Mouse (Mus musculus): ENCODE data around the gene Hyou1. TPM values are rescaled to one million over a fixed set of nuclear protein-coding genes. Genes with fewer than 3 reads are reported as not detected.
A peak's percentile ranks its signal among the peaks of the same experiment; 100 is the strongest.
"Not testable (repeated sequence)": the region's sequence is repeated elsewhere in the genome, so short reads cannot be mapped to it uniquely, and the experiment has no call there.

Gene Hyou1
- polyA plus RNA-seq, 1 experiment from 2014 or later = 35.8 TPM

DNA sequence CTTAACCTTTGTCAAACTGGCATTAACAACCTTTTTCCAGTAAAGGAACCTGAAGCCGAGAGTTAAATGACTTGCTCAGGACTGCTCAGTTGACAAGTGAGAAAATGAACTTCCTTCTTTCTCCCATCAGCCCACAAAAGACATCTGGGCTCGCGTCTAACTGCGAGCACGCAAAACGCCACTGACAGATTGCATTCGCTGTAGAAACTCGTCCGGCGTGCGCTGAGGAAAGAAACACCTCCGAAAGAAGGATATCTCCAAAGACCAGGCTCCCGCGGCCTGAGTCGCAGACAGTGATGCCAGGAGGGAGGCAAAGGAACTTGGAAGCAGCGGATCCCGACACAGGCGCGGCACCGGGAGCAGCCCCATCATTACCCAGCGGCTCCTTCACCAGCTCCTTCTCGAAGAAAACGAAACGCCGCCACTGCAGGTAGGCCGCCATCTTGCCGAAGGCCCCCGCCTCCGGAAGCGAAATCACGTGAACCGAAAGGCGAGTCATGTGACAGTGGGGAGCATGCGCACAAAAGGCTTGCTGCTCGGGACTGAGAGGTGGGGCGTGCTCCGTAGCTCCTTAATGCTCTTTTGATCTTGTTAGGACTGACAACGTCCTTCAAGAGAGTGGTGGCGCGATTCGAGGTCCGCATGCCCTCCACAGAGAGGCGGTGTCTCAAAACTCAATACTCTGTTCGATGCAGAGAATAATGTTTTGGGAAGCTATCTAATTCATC is 17.9 kb upstream of the Hyou1 start, which contains the start of gene Vps11:
Gene Vps11 (minus strand): TSS at position 481 of the 728 bp plus-strand sequence.
- WGBS = 1% methylated on average over 44 of the region's 44 CpGs
- peak within 1 kb of the TSS; percentile 89 for H3K4me2 ChIP-seq (replicated peaks)
- H3K27me3 ChIP-seq = peaks cover 2% of the 10 kb centered on the region; the same call in 1 of the 2 replicates
- H3K36me3 ChIP-seq = peaks cover 28% of the 10 kb centered on the region
- H3K4me1 ChIP-seq = peaks cover 10% of the 10 kb centered on the region
- H3K9me3 ChIP-seq (replicated peaks) = no peaks in the 10 kb centered on the region
- H3K4me3 ChIP-seq = peak within 1 kb of the TSS; percentile 90
- peak; percentile 85 for ATAC-seq (ENCODE audit: low FRiP score)
- H3K9ac ChIP-seq = peak within 1 kb of the TSS; percentile 89
- peak within 1 kb of the TSS; percentile 66 for H3K27ac ChIP-seq

DNA sequence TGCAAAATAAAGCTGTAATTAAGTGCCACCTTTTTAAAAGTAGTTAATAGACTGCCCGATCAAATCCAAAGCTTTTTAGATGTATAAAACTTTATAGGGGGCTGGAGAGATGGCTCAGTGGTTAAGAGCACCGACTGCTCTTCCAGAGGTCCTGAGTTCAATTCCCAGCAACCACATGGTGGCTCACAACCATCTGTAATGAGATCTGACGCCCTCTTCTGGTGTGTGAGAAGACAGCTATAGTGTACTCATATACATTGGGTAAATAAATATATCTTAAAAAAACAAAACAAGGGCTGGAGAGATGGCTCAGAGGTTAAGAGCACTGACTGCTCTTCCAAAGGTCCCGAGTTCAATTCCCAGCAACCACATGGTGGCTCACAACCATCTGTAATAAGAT is 17.4 kb upstream of the Hyou1 start:
- H3K36me3 ChIP-seq = peaks cover 22% of the 10 kb centered on the region
- H3K9ac ChIP-seq; H3K27me3 ChIP-seq; H3K9me3 ChIP-seq (replicated peaks): not testable (repeated sequence)
- peak overlapping the region; percentile 89 for H3K4me2 ChIP-seq (replicated peaks)
- peaks cover 10% of the 10 kb centered on the region for H3K4me1 ChIP-seq
- 44% methylated on average over 4 of the region's 4 CpGs for WGBS
- peak; percentile 63; the same call in 1 of the 2 replicates for ATAC-seq (ENCODE audit: low FRiP score)
- peak overlapping the region; percentile 90 for H3K4me3 ChIP-seq
- H3K27ac ChIP-seq = peak overlapping the region; percentile 66

DNA sequence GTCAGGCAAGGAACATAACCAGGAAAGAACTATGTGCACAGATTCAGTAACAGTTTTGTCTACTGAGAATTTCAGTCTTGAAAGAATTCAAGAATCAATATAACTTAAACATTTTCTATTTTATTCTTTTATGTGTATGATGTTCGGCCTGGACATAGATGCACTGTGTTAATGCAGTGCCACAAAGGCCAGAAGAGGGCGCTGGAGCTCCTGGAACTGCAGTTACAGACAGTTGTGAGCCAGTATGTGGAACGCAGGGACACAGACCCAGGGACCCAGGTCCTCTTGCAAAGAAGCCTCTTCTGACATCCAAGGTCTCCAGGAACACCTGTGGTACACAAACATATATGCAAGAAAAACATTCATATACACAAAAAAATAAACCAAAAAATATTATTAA is 14.8 kb upstream of the Hyou1 start:
- Histone ChIP-seq H3K27me3 (peaks cover 2% of the 10 kb centered on the region; the same call in 1 of the 2 replicates), H3K36me3 (peaks cover 1% of the 10 kb centered on the region; the same call in 1 of the 2 replicates), H3K27ac (no peak overlapping the region), H3K4me2 (replicated peaks) (no peak overlapping the region), H3K4me3 (no peak overlapping the region), H3K9ac (no peak overlapping the region), H3K9me3 (replicated peaks) (no peaks in the 10 kb centered on the region), H3K4me1 (peaks cover 8% of the 10 kb centered on the region)
- no peak for ATAC-seq (ENCODE audit: low FRiP score)
- WGBS = 53% methylated on average over 3 of the region's 3 CpGs

GRCm38 (mm10) chr9:44373386-44373785 is 5.9 kb upstream of the Hyou1 start:
- no peak for ATAC-seq (ENCODE audit: low FRiP score)
- Histone ChIP-seq H3K9ac (no peak overlapping the region), H3K4me2 (replicated peaks) (no peak overlapping the region), H3K27ac (no peak overlapping the region), H3K36me3 (no peaks in the 10 kb centered on the region), H3K4me1 (peaks cover 2% of the 10 kb centered on the region), H3K4me3 (no peak overlapping the region), H3K27me3 (no peaks in the 10 kb centered on the region), H3K9me3 (replicated peaks) (no peaks in the 10 kb centered on the region)

GRCm38 (mm10) chr9:44376141-44376540 is 3.1 kb upstream of the Hyou1 start:
- peaks cover 3% of the 10 kb centered on the region for H3K36me3 ChIP-seq
- H3K27me3 ChIP-seq = no peaks in the 10 kb centered on the region
- 87% methylated on average over 6 of the region's 6 CpGs for WGBS
- H3K9ac ChIP-seq = no peak overlapping the region
- no peak overlapping the region for H3K4me2 ChIP-seq (replicated peaks)
- no peak for ATAC-seq (ENCODE audit: low FRiP score)
- no peak overlapping the region for H3K27ac ChIP-seq
- H3K9me3 ChIP-seq (replicated peaks) = no peaks in the 10 kb centered on the region
- no peak overlapping the region for H3K4me3 ChIP-seq
- peaks cover 18% of the 10 kb centered on the region for H3K4me1 ChIP-seq

- H3K27me3 ChIP-seq; H3K4me3 ChIP-seq; H3K9ac ChIP-seq; ATAC-seq (ENCODE audit: low FRiP score); H3K9me3 ChIP-seq (replicated peaks); H3K4me2 ChIP-seq (replicated peaks); H3K27ac ChIP-seq: not testable (repeated sequence)
- WGBS = 94% methylated on average over 2 of the region's 2 CpGs
- peaks cover 15% of the 10 kb centered on the region for H3K36me3 ChIP-seq
- H3K4me1 ChIP-seq = peaks cover 19% of the 10 kb centered on the region
These were observed 2.0 kb upstream of the Hyou1 start for GRCm38 (mm10) chr9:44377335-44377734.

DNA sequence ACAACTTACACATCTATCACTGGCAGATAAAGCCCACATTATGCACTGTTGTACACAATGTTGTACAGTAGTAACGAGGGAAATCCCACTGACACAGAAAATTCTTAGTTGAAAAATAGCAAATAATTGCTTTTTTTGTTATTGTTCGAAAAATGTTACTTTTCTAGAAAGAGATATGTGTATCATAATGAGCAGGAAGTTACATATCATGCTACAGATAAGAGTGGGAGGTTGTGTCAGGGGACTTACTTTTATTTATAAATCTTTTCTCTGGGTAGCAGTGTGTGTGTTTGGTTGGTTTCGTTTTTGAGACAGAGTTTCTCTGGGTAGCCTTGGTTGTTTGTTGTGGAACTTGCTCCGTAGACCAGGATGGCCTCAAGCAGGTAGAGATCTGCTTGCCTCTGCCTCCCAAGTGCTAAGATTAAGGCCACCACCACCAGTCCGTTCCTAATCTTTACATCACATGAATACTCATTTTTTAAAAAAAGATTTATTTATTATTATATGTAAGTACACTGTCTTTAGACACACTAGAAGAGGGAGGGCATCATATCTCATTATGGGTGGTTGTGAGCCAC is 1.0 kb upstream of the Hyou1 start:
- Histone ChIP-seq H3K4me2 (replicated peaks) (peak overlapping the region; percentile 97), H3K9me3 (replicated peaks) (no peaks in the 10 kb centered on the region), H3K4me3 (peak overlapping the region; percentile 83), H3K27me3 (no peaks in the 10 kb centered on the region), H3K36me3 (peaks cover 24% of the 10 kb centered on the region), H3K4me1 (peaks cover 19% of the 10 kb centered on the region), H3K27ac (peak overlapping the region; percentile 87; the same call in 1 of the 2 replicates), H3K9ac (peak overlapping the region; percentile 73)
- WGBS = 92% methylated on average over 5 of the region's 5 CpGs
- ATAC-seq (ENCODE audit: low FRiP score) = no peak

DNA sequence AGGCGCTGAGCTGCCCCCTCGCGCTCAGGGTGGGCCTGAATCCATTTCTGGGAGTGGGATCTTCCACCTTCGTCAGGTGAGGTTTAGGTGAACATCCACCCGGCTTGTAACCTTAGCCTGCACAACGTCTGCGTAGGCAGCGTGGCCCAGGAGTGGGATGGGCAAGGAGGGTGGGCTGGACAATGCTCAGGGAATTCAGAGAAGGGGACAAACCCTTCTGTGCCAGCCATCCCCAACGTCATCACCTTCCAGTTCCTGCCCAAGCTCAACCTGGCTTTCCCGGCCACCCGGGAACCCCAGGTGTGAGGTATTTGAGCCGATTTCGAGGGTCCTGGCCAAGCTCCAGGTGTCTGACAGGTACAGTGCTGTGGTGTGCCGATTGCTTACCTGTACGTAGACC is 572 bp downstream of the Hyou1 start:
- 11% methylated on average over 15 of the region's 15 CpGs for WGBS
- peaks cover 41% of the 10 kb centered on the region for H3K36me3 ChIP-seq
- ATAC-seq (ENCODE audit: low FRiP score) = peak; percentile 30; the same call in 1 of the 2 replicates
- peaks cover 19% of the 10 kb centered on the region for H3K4me1 ChIP-seq
- H3K4me3 ChIP-seq = peak overlapping the region; percentile 83
- H3K9me3 ChIP-seq (replicated peaks) = no peaks in the 10 kb centered on the region
- H3K27ac ChIP-seq = peak overlapping the region; percentile 81
- H3K4me2 ChIP-seq (replicated peaks) = peak overlapping the region; percentile 97
- no peaks in the 10 kb centered on the region for H3K27me3 ChIP-seq
- peak overlapping the region; percentile 94 for H3K9ac ChIP-seq

- ATAC-seq (ENCODE audit: low FRiP score) = no peak
- no peak overlapping the region for H3K4me3 ChIP-seq
- peaks cover 88% of the 10 kb centered on the region for H3K36me3 ChIP-seq
- peaks cover 14% of the 10 kb centered on the region for H3K4me1 ChIP-seq
- no peak overlapping the region for H3K9ac ChIP-seq
- no peak overlapping the region for H3K4me2 ChIP-seq (replicated peaks)
- 91% methylated on average over 13 of the region's 13 CpGs for WGBS
- H3K27me3 ChIP-seq = no peaks in the 10 kb centered on the region
- no peak overlapping the region for H3K27ac ChIP-seq
- no peaks in the 10 kb centered on the region for H3K9me3 ChIP-seq (replicated peaks)
These were observed 5.3 kb downstream of the Hyou1 start for GRCm38 (mm10) chr9:44384596-44384995.

- Histone ChIP-seq H3K4me2 (replicated peaks) (no peak overlapping the region), H3K9me3 (replicated peaks) (no peaks in the 10 kb centered on the region), H3K4me3 (no peak overlapping the region), H3K27ac (no peak overlapping the region), H3K4me1 (no peaks in the 10 kb centered on the region), H3K36me3 (peaks cover 97% of the 10 kb centered on the region), H3K27me3 (no peaks in the 10 kb centered on the region), H3K9ac (no peak overlapping the region)
- no peak for ATAC-seq (ENCODE audit: low FRiP score)
- 79% methylated on average over 3 of the region's 3 CpGs for WGBS
These were observed 7.9 kb downstream of the Hyou1 start for GRCm38 (mm10) chr9:44387221-44387620.

- H3K4me1 ChIP-seq = no peaks in the 10 kb centered on the region
- H3K4me2 ChIP-seq (replicated peaks) = no peak overlapping the region
- 65% methylated on average over 8 of the region's 8 CpGs for WGBS
- H3K36me3 ChIP-seq = peaks cover 78% of the 10 kb centered on the region
- no peaks in the 10 kb centered on the region for H3K27me3 ChIP-seq
- no peaks in the 10 kb centered on the region for H3K9me3 ChIP-seq (replicated peaks)
- H3K4me3 ChIP-seq = no peak overlapping the region
- no peak for ATAC-seq (ENCODE audit: low FRiP score)
- H3K27ac ChIP-seq = no peak overlapping the region
- H3K9ac ChIP-seq = no peak overlapping the region
These were observed 10.0 kb downstream of the Hyou1 start for GRCm38 (mm10) chr9:44389273-44389672.

DNA sequence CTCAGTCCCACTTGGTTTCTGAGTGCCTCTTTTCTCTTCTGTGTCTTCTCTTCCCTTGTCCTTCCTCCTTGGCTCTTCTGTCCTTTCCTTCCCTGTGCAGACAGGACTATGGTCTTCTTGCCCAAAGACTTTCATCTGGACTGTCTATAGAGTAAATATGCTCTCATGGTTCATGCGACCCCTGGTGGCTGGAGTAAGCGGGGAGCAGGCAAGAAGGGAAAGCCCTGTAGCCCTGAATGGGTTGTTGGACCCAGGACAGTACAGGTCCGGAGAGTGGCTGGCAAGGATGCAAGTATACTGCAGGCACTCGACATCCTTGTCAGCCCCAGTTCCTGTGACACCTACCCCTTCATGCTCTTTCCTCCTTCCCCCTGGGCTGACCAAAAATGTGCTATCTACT is 12.2 kb downstream of the Hyou1 start:
- ATAC-seq (ENCODE audit: low FRiP score) = no peak
- 43% methylated on average over 4 of the region's 4 CpGs for WGBS
- H3K27ac ChIP-seq = no peak overlapping the region
- H3K9me3 ChIP-seq (replicated peaks) = no peaks in the 10 kb centered on the region
- H3K4me1 ChIP-seq = peaks cover 3% of the 10 kb centered on the region; the same call in 1 of the 2 replicates
- H3K4me3 ChIP-seq = no peak overlapping the region
- no peaks in the 10 kb centered on the region for H3K27me3 ChIP-seq
- H3K9ac ChIP-seq = no peak overlapping the region
- H3K36me3 ChIP-seq = peaks cover 56% of the 10 kb centered on the region
- H3K4me2 ChIP-seq (replicated peaks) = no peak overlapping the region

All from hindbrain, embryonic 12.5 days (tissue).